Mouse (Mus musculus) thymus, postnatal 36 days (tissue): Measurements from ENCODE around the gene Ppil3.

Experiments used
- DNase-seq, 2 experiments: peaks; one replicate each; pipeline ENCODE4 v3.0.0; 2022; ENCODE audit warnings: mixed read lengths in 2 of 2

The Ppil3 gene

GRCm38 (mm10) chr1:58445143-58445722 is at the start of gene Ppil3, which contains the start of gene Nif3l1:
Gene Ppil3 (minus strand): TSS chr1:58445486.
Gene Nif3l1 (plus strand): TSS chr1:58445151.
- DNase-seq: peak; percentile 73 to 79

GRCm38 (mm10) chr1:58482647-58483046 is 37.4 kb upstream of the Ppil3 start:
- no peak for DNase-seq

GRCm38 (mm10) chr1:58475662-58476061 is 30.4 kb upstream of the Ppil3 start:
- no peak for DNase-seq

GRCm38 (mm10) chr1:58465561-58465960 is 20.3 kb upstream of the Ppil3 start:
- no peak for DNase-seq

- no peak for DNase-seq
These were observed 19.8 kb upstream of the Ppil3 start for GRCm38 (mm10) chr1:58465042-58465441.

- no peak for DNase-seq
These were observed 18.6 kb upstream of the Ppil3 start for GRCm38 (mm10) chr1:58463935-58464334.

- DNase-seq: no peak
These were observed 15.3 kb upstream of the Ppil3 start for GRCm38 (mm10) chr1:58460566-58460965.

GRCm38 (mm10) chr1:58458867-58459266 is 13.6 kb upstream of the Ppil3 start:
- DNase-seq: no peak

GRCm38 (mm10) chr1:58458175-58458574 is 12.9 kb upstream of the Ppil3 start:
- DNase-seq: no peak

GRCm38 (mm10) chr1:58454316-58454715 is 9.0 kb upstream of the Ppil3 start:
- no peak for DNase-seq

- no peak for DNase-seq
These were observed 3.1 kb upstream of the Ppil3 start for GRCm38 (mm10) chr1:58448396-58448795.

GRCm38 (mm10) chr1:58447766-58448165 is 2.5 kb upstream of the Ppil3 start:
- DNase-seq: no peak

- no peak for DNase-seq
These were observed 575 bp upstream of the Ppil3 start for GRCm38 (mm10) chr1:58445861-58446260.

- no peak for DNase-seq
These were observed 595 bp downstream of the Ppil3 start for GRCm38 (mm10) chr1:58444691-58445090.

GRCm38 (mm10) chr1:58424551-58424950 is 20.7 kb downstream of the Ppil3 start:
- no peak for DNase-seq

- peak; percentile 93 to 95 for DNase-seq
These were observed 21.7 kb downstream of the Ppil3 start, which contains the start of gene Clk1 for GRCm38 (mm10) chr1:58423371-58424248. Gene Clk1 (minus strand): TSS chr1:58424066.

- DNase-seq: peak; percentile 15 to 17
These were observed 22.4 kb downstream of the Ppil3 start for GRCm38 (mm10) chr1:58422879-58423278.

GRCm38 (mm10) chr1:58420961-58421360 is 24.3 kb downstream of the Ppil3 start:
- no peak for DNase-seq

GRCm38 (mm10) chr1:58420032-58420431 is 25.3 kb downstream of the Ppil3 start:
- no peak for DNase-seq

- no peak for DNase-seq
These were observed 29.2 kb downstream of the Ppil3 start for GRCm38 (mm10) chr1:58416048-58416447.

GRCm38 (mm10) chr1:58415442-58415841 is 29.8 kb downstream of the Ppil3 start:
- DNase-seq: no peak

- DNase-seq: no peak
These were observed 34.5 kb downstream of the Ppil3 start for GRCm38 (mm10) chr1:58410776-58411175.

GRCm38 (mm10) chr1:58410198-58410588 is 35.1 kb downstream of the Ppil3 start:
- DNase-seq: no peak

- DNase-seq: no peak
These were observed 35.6 kb downstream of the Ppil3 start for GRCm38 (mm10) chr1:58409553-58410197.
